Comparison of ENCODE assay signal across 8 mouse cellular contexts in genomic region chr7:24628685-24629610, GRCm38 (mm10). TPM values are rescaled to one million over a fixed set of nuclear protein-coding genes. Genes with fewer than 3 reads are reported as not detected.
DNase-seq lines count a peak whose midpoint lies in the region; ATAC-seq lines count a peak whose summit lies in the region.

No protein-coding gene starts in this region.

- H3K4me3 ChIP-seq in erythroblast, embryonic 14.5 days (replicated peaks), result peak overlapping the region; percentile 45
- H3K4me3 ChIP-seq in heart, embryonic 16.5 days (ENCODE audit: low read length), result peak overlapping the region; percentile 37

- H3K4me1 ChIP-seq in erythroblast, embryonic 14.5 days (ENCODE audit: control insufficient read depth), result peaks cover 8% of the 10 kb centered on the region
- H3K4me1 ChIP-seq in heart, embryonic 16.5 days (ENCODE audit: control insufficient read depth, insufficient read depth, low read length), result peaks cover 3% of the 10 kb centered on the region

- no peaks in the 10 kb centered on the region for H3K27me3 ChIP-seq in erythroblast, embryonic 14.5 days (ENCODE audit: control insufficient read depth)
- H3K27me3 ChIP-seq in heart, embryonic 16.5 days (ENCODE audit: control insufficient read depth, insufficient read depth, low read length), result no peaks in the 10 kb centered on the region; the same call in 1 of the 2 replicates

- WGBS in heart, embryonic 16.5 days, result 11% methylated on average over 33 of the region's 33 CpGs

- no peaks in the 10 kb centered on the region for H3K9me3 ChIP-seq in erythroblast, embryonic 14.5 days (ENCODE audit: control insufficient read depth, low read length)
- H3K9me3 ChIP-seq in heart, embryonic 16.5 days (replicated peaks; ENCODE audit: control insufficient read depth, low read length), result no peaks in the 10 kb centered on the region

- peak overlapping the region; percentile 71 for H3K9ac ChIP-seq in heart, embryonic 16.5 days (ENCODE audit: low read length)

- peak; percentile 82 for DNase-seq in CD4-positive helper T cell, adult 2 months (ENCODE audit: low read depth, low spot score)
- DNase-seq in adrenal gland, postnatal 36 days, result peak; percentile 92 to 94
- DNase-seq in kidney, postnatal 14 days, result peak; percentile 90
- peak; percentile 92 for DNase-seq in lung, postnatal 10 days
- DNase-seq in ovary, postnatal 14 days (ENCODE audit: low spot score), result peak; percentile 61
- peak; percentile 90 for DNase-seq in thymus, postnatal 14 days

- H3K27ac ChIP-seq in heart, embryonic 16.5 days (ENCODE audit: low read length), result no peak overlapping the region

- H3K4me2 ChIP-seq in heart, embryonic 16.5 days (ENCODE audit: low read depth, low read length), result peak overlapping the region; percentile 61

- H3K36me3 ChIP-seq in erythroblast, embryonic 14.5 days (ENCODE audit: control insufficient read depth), result no peaks in the 10 kb centered on the region
- H3K36me3 ChIP-seq in heart, embryonic 16.5 days (ENCODE audit: control insufficient read depth, insufficient read depth), result no peaks in the 10 kb centered on the region

- peak; percentile 88 for ATAC-seq in heart, embryonic 16.5 days (replicated peaks; ENCODE audit: extremely low read depth, insufficient read depth, low FRiP score)

RNA-seq across cellular contexts. Expression of gene Lypd3, which starts 7.4 kb away (rescaled TPM):
- total RNA-seq in adrenal gland, postnatal 36 days (2021), result under 1 TPM; 0.36 to 0.92 TPM
- polyA plus RNA-seq in erythroblast, embryonic 14.5 days (2012), result not detected in 2 replicates
- 0.08 TPM in 1 of 2 replicates, not detected in the other for polyA plus RNA-seq in heart, embryonic 16.5 days (2015; fragmentation: Nextera tagmentation; extraction: Ambion mirVana)

RNA-seq across cellular contexts. Expression of gene Phldb3, which starts 18.4 kb away (rescaled TPM):
- 1 to 10 TPM; 5.4 to 5.8 TPM for total RNA-seq in adrenal gland, postnatal 36 days (2021)
- 0.03 and 0.09 TPM in 2 replicates for polyA plus RNA-seq in erythroblast, embryonic 14.5 days (2012)
- 0.09 and 0.17 TPM in 2 replicates for polyA plus RNA-seq in heart, embryonic 16.5 days (2015; fragmentation: Nextera tagmentation; extraction: Ambion mirVana)

RNA-seq across cellular contexts. Expression of gene Zfp575, which starts 41.5 kb away (rescaled TPM):
- under 1 TPM in 1 of 2 experiments, not detected in 1; 0.30 TPM for total RNA-seq in adrenal gland, postnatal 36 days (2021)
- 0.08 TPM in 1 of 2 replicates, not detected in the other for polyA plus RNA-seq in erythroblast, embryonic 14.5 days (2012)
- 0.87 and 0.96 TPM in 2 replicates for polyA plus RNA-seq in heart, embryonic 16.5 days (2015; fragmentation: Nextera tagmentation; extraction: Ambion mirVana)

RNA-seq across cellular contexts. Expression of gene Ethe1, which starts 41.6 kb away (rescaled TPM):
- 10 to 100 TPM; 27.9 to 34.2 TPM for total RNA-seq in adrenal gland, postnatal 36 days (2021)
- polyA plus RNA-seq in erythroblast, embryonic 14.5 days (2012), result 1.8 and 1.9 TPM in 2 replicates
- 23.5 and 26.1 TPM in 2 replicates for polyA plus RNA-seq in heart, embryonic 16.5 days (2015; fragmentation: Nextera tagmentation; extraction: Ambion mirVana)

RNA-seq across cellular contexts. Expression of gene Tex101, which starts 47.5 kb away (rescaled TPM):
- not detected for total RNA-seq in adrenal gland, postnatal 36 days (2021)
- not detected in 2 replicates for polyA plus RNA-seq in erythroblast, embryonic 14.5 days (2012)
- polyA plus RNA-seq in heart, embryonic 16.5 days (2015; fragmentation: Nextera tagmentation; extraction: Ambion mirVana), result not detected in 2 replicates
